Mouse (Mus musculus) kidney, adult 9 months (tissue): ENCODE measurements around the gene Krtap14.

ENCODE experiments used
- DNase-seq: peaks from one replicate; pipeline ENCODE4 v3.0.0; 2022

Gene Krtap14

GRCm38 (mm10) chr16:88826095-88826652 lies at the start of gene Krtap14:
Gene Krtap14 (minus strand): TSS chr16:88826145.
- DNase-seq: no peak

- DNase-seq: no peak
These were observed 48.2 kb upstream of the Krtap14 start, which contains the start of gene Krtap19-2 for GRCm38 (mm10) chr16:88874169-88874568. Gene Krtap19-2 (minus strand): TSS chr16:88874269.

- no peak for DNase-seq
These were observed 43.4 kb upstream of the Krtap14 start, which contains the start of gene Krtap19-1 for GRCm38 (mm10) chr16:88869311-88869710. Gene Krtap19-1 (minus strand): TSS chr16:88869411.

GRCm38 (mm10) chr16:88864887-88865407 lies 39.0 kb upstream of the Krtap14 start:
- DNase-seq: no peak

DNA sequence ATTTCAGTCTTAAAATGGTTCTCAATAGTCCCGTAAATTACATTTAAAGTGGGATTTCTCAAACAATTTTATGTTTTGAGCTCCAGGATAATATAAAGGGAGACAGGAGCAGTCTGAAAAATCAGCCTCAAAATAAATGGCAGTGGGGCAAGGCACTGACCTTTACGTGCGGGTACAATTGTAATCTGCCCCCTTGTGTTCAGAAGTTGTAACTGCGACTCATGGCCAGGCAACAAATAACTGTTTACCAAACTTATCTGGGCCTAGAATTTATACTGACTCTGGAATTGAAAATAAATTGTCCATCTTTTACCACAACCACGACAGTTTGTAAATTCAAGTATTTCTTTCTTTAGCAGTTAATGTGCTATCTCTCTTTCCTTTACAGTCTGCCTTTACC lies 25.5 kb upstream of the Krtap14 start:
- peak; percentile 32 for DNase-seq

DNA sequence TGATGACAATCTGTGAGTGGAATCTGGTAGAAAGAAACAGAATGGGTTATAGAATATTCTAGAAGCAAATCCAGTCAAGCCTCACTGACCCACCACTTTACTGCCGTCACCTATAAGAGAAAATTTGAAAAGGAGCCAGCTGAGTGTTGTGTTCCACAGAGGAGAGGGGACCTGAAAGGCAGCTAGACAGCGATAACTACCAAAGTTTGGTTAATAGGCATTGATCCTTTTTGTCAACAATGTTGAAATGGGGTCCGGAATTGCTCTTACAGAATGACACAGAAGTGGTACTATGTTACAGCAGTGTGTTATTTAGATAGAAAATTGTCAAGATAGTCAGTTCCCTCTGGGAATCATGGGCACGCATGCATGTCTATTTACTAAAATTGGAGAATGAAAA lies 22.6 kb upstream of the Krtap14 start:
- DNase-seq: no peak

DNA sequence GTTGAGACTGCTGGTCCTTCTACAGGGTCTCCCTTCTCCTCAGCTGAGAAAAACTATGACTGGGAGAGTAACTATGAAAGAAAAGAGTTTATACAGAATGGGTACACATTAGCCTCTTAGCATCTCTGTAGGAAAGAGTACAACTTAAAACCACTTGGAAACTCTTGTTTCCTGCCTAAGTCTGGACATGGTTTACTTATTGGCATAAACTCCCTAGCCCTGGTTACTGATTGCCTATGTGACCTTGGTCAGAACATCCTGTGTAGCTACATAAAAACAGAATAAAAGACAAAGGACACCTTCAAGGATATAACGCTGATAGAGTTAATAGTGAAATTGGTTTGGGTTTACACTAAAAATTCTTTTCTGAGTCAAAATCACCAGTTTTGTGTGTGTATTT lies 21.4 kb upstream of the Krtap14 start:
- peak; percentile 75 for DNase-seq

- DNase-seq: no peak
These were observed 1.0 kb upstream of the Krtap14 start for GRCm38 (mm10) chr16:88826978-88827377.

- DNase-seq: peak; percentile 50
These were observed 2.2 kb downstream of the Krtap14 start for GRCm38 (mm10) chr16:88823736-88824135.

DNA sequence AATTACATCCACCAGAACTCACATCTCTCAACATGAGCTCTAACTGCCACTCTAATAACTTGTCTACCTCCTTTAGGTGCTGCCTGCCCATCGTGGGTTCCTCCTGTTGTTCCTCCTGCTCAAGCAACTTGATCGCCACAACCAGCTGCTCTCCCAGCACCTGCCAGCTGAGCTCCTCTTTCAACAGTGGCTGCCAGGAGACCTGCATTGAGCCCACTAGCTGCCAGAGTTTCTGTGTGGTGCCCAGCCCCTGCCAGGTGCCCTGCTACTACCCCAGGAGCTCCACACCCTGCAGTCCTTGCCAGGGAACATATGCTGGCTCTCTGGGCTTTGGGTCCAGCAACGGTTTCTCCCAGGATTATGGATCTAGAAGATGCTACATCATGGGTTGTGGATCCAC lies 5.9 kb downstream of the Krtap14 start, which contains the start of gene Krtap15:
TSS of gene Krtap15 (plus strand) at position 150 of the 400 bp plus-strand sequence.
- DNase-seq: no peak

- no peak for DNase-seq
These were observed 14.1 kb downstream of the Krtap14 start, which contains the start of gene Gm20741 for GRCm38 (mm10) chr16:88811827-88812226. Gene Gm20741 (minus strand): TSS chr16:88812220.

DNA sequence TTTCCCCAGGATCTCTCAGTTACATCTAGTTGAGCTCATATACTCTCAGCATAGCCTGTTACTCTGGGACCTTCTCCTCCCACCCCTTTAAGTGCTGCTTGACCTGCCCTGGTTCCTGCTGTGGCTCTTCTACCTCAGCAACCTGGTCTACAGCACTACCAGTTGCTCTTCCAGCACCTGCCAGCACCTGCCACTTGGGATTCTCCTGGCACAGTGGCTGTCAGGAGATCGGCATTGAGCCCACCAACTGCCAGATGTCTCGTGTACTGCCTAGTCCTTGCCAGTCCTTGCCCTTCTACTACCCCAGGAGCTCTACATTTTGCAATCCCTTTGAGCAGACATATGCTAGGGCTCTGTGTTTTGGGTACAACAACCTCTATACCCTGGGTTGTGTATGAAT lies 39.2 kb downstream of the Krtap14 start:
- no peak for DNase-seq

- no peak for DNase-seq
These were observed 48.3 kb downstream of the Krtap14 start, which contains the start of gene Gm5965 for GRCm38 (mm10) chr16:88777596-88777995. Gene Gm5965 (plus strand): TSS chr16:88777896.

GRCm38 (mm10) chr16:88774106-88774505 lies 51.8 kb downstream of the Krtap14 start, which contains the start of gene 2310057N15Rik:
Gene 2310057N15Rik (minus strand): TSS chr16:88774206.
- no peak for DNase-seq
